Mouse (Mus musculus) heart, embryonic 10.5 days (tissue): ENCODE measurements at regions not wholly inside any gene's neighbourhood (a gene's known extent, or its start where the extent isn't known, plus 50 kb on each side); places are given as distances from the start of the nearest gene placed in this dataset.

Experiments
- DNase-seq: peaks from one replicate; pipeline ENCODE4 v3.0.0-alpha.2; 2017; ENCODE audit warnings: low spot score
- H3K27ac ChIP-seq: fragments of 300-500 bp; sonication (generic); 2 replicates; pipeline ENCODE4 v1.5.1; 2016; ENCODE audit warnings: mild to moderate bottlenecking
- H3K27me3 ChIP-seq: fragments of 300-500 bp; sonication (generic); 2 replicates; pipeline ENCODE4 v1.6.1; 2016; ENCODE audit warnings: mild to moderate bottlenecking; ENCODE audit not compliant: poor library complexity, insufficient read depth, severe bottlenecking
- H3K36me3 ChIP-seq: fragments of 300-500 bp; sonication (generic); 2 replicates; pipeline ENCODE4 v1.6.1; 2016; ENCODE audit warnings: mild to moderate bottlenecking, moderate library complexity
- H3K4me1 ChIP-seq: fragments of 300-500 bp; sonication (generic); 2 replicates; pipeline ENCODE4 v1.6.1; 2016; ENCODE audit warnings: mild to moderate bottlenecking
- H3K4me3 ChIP-seq: fragments of 300-500 bp; sonication (generic); 2 replicates; pipeline ENCODE4 v1.5.1; 2016; ENCODE audit warnings: mild to moderate bottlenecking, moderate library complexity
- H3K9me3 ChIP-seq: fragments of 300-500 bp; sonication (generic); 2 replicates; pipeline ENCODE4 v1.6.1; 2016; ENCODE audit warnings: mild to moderate bottlenecking, moderate library complexity
- WGBS: fragments of 180-500 bp; shearing (Covaris S2); methylation state at CpG from one replicate; pipeline ENCODE4 v1.1.7; 2016; 5-methylcytosine and 5-hydroxymethylcytosine counted together

DNA sequence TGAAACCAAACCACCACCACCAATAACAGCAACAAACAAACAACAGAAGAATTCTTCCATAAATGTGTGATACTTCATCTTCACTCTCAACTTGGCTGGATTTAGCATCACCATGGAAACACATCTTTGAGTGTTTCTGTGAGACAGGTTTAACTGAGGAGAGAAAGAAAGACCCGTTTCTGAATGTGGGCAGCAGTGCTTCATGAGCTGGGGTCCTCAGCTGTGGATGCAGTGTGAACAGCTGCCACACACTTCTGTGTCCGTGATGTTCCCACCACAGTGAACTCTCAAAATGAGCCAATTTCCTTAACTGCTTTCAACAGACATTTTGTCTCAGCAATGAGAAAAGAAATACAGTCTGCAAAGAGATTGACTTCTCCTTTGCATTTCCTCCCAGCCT, 55.5 kb upstream of the Lhcgr start:
- no peak for DNase-seq
- Histone ChIP-seq H3K9me3 (no peaks in the 10 kb centered on the region), H3K27me3 (no peaks in the 10 kb centered on the region), H3K4me3 (no peak overlapping the region), H3K36me3 (no peaks in the 10 kb centered on the region), H3K4me1 (no peaks in the 10 kb centered on the region), H3K27ac (no peak overlapping the region)
- 69% methylated on average over 2 of the region's 2 CpGs for WGBS

DNA sequence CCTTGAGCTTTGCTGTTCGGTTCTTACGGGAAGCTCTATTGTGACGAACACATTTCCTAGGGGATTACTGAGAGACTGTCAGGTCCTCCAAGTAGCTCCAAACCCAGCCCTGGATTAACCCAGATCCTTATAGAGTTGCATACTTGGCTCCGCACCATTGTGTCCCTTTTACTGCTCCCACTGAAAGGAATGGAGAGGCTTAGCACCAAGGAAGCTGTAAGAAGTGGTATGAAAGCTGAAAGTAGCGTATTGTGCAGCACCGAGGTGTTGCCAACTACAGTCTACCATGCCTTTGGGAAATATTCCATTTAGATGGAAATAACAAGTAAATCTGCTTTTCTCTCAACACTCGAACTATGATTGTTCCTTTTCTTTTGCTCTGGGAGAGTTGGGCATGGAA, 53.5 kb upstream of the Lhcgr start:
- no peak for DNase-seq
- Histone ChIP-seq H3K36me3 (no peaks in the 10 kb centered on the region), H3K27me3 (no peaks in the 10 kb centered on the region), H3K4me1 (no peaks in the 10 kb centered on the region), H3K9me3 (no peaks in the 10 kb centered on the region), H3K4me3 (no peak overlapping the region), H3K27ac (no peak overlapping the region)
- whole genome bisulfite sequencing: 80% methylated on average over 7 of the region's 7 CpGs
